Mouse (Mus musculus) heart, embryonic 15.5 days (tissue): ENCODE data around the gene Wdr54. TPM values are rescaled to one million over a fixed set of nuclear protein-coding genes. Genes with fewer than 3 reads are reported as not detected.

Experiments used
- ATAC-seq: fragments of 200-750 bp; cut with Nextera tagmentation; replicated peaks from 2 replicates; pipeline ENCODE4 v1.8.0; 2017; ENCODE audit warnings: low read depth, moderate TSS enrichment; ENCODE audit not compliant: insufficient number of reproducible peaks, insufficient read depth, low FRiP score
- H3K27ac ChIP-seq: fragments of 300-500 bp; sonication (generic); 2 replicates; pipeline ENCODE4 v1.5.1; 2015; ENCODE audit warnings: mild to moderate bottlenecking, inconsistent platforms
- H3K27me3 ChIP-seq: fragments of 300-500 bp; sonication (generic); 2 replicates; pipeline ENCODE4 v1.6.1; 2015; ENCODE audit warnings: inconsistent platforms
- H3K36me3 ChIP-seq: fragments of 300-500 bp; sonication (generic); 2 replicates; pipeline ENCODE4 v1.6.1; 2015; ENCODE audit warnings: mild to moderate bottlenecking, inconsistent platforms
- H3K4me1 ChIP-seq: fragments of 300-500 bp; sonication (generic); replicated peaks from 2 replicates; pipeline ENCODE4 v1.6.1; 2015; ENCODE audit warnings: inconsistent platforms
- H3K4me2 ChIP-seq: fragments of 300-500 bp; sonication (generic); 2 replicates; pipeline ENCODE4 v1.6.1; 2015; ENCODE audit warnings: inconsistent platforms, mild to moderate bottlenecking, moderate library complexity
- H3K4me3 ChIP-seq: fragments of 300-500 bp; sonication (generic); 2 replicates; pipeline ENCODE4 v1.5.1; 2015; ENCODE audit warnings: mild to moderate bottlenecking, inconsistent platforms
- H3K9ac ChIP-seq: fragments of 300-500 bp; sonication (generic); 2 replicates; pipeline ENCODE4 v1.6.1; 2015; ENCODE audit warnings: mild to moderate bottlenecking, inconsistent platforms
- H3K9me3 ChIP-seq: fragments of 300-500 bp; sonication (generic); replicated peaks from 2 replicates; pipeline ENCODE4 v1.6.1; 2016; ENCODE audit warnings: inconsistent platforms
- WGBS: fragments of 180-500 bp; shearing (Covaris S2); methylation state at CpG from one replicate; pipeline ENCODE4 v1.1.7; 2015; ENCODE audit warnings: mixed read lengths; 5-methylcytosine and 5-hydroxymethylcytosine counted together
- polyA plus RNA-seq: library from polyadenylated mRNA; unstranded; fragments of >200 nt; fragmentation: Nextera tagmentation; extraction: Ambion mirVana; gene quantifications from 2 replicates; pipeline ENCODE4 v1.2.1, GENCODE M21; 2015

Gene Wdr54
- polyA plus RNA-seq, 1 experiment from 2014 or later, result 3.4 TPM

DNA sequence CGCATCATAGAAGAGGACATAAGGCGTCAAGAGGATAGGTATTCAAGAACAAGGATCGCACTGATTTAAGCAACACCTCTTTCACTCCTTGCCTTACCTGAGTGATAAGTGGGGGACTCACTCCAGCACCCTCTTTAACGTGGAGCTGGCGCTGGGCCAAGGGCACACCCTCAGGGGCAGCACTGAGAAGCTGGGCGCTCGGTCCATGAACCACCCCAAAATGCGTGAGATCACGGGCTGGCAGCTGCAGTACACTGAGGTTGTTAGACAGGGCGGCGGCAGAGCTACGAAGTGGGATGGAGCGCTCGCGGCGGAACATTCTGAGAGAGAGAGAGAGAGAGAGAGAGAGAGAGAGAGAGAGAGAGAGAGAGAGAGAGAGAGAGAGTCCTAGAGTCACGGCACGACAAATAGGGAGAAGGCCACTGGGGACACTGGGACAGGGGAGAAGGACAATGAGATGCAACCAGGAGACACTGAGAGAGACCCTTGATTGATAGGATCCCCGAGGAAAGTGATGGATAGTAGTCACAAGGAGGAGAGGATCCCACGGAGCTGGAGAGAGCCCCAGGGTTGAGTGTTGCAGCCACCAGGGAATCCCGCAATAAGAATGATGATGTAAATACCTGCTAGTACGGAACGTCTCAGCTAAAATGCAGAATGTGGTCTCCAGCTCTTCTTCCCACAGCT lies 502 bp downstream of the Wdr54 start:
- Histone ChIP-seq H3K36me3 (no peaks in the 10 kb centered on the region; the same call in 1 of the 2 replicates), H3K4me1 (peaks cover 11% of the 10 kb centered on the region), H3K27ac (no peak overlapping the region), H3K9me3 (no peaks in the 10 kb centered on the region), H3K27me3 (peaks cover 17% of the 10 kb centered on the region), H3K4me2 (peak overlapping the region; percentile 78), H3K9ac (peak overlapping the region; percentile 48), H3K4me3 (peak overlapping the region; percentile 58)
- WGBS, result 11% methylated on average over 23 of the region's 23 CpGs
- ATAC-seq, result no peak

DNA sequence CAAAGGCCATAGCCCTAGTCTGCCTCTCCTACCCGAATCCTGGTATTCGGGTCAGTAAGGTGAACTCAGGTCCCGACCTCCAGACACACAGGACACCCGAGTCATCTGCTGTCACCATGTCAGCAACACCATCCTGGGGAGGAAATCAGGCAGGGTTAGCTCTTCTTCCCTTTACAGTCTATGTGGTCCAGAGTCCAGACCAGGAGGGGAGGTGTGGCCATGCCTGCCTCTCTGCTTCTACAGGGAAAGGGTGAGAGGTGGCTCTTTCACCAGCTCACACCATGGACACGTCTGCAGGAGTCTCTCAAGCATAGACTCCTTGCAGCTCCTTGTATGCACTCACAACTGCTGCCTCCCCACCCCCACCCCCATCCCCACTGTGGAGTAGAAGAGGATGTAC lies 2.7 kb downstream of the Wdr54 start:
- H3K4me3 ChIP-seq, result no peak overlapping the region
- no peak overlapping the region for H3K4me2 ChIP-seq
- H3K27ac ChIP-seq, result no peak overlapping the region
- H3K27me3 ChIP-seq, result peaks cover 8% of the 10 kb centered on the region; the same call in 1 of the 2 replicates
- no peak overlapping the region for H3K9ac ChIP-seq
- peaks cover 11% of the 10 kb centered on the region for H3K4me1 ChIP-seq
- H3K9me3 ChIP-seq, result no peaks in the 10 kb centered on the region
- ATAC-seq, result no peak
- peaks cover 16% of the 10 kb centered on the region for H3K36me3 ChIP-seq
- 62% methylated on average over 5 of the region's 5 CpGs for WGBS

DNA sequence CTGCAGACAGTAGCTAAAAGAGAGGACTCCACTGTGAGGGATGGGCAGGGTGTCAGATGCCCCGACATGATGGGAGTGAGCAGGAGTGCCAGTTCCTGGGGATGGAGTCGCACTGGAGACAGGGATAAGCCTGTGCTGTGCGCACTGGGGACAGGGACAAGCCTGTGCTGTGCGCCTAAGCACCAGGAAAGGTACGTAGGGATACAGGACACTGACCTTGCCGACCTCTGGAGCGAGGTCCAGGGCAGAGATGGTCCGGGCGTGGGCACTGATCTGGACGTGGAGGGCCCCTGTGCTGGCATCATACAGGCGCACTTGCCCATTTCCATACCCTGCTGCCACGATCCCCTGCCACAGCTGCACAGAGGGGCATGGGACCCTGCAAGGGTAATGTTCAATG lies 3.2 kb downstream of the Wdr54 start:
- 80% methylated on average over 12 of the region's 12 CpGs for WGBS
- ATAC-seq, result no peak
- no peak overlapping the region for H3K4me3 ChIP-seq

DNA sequence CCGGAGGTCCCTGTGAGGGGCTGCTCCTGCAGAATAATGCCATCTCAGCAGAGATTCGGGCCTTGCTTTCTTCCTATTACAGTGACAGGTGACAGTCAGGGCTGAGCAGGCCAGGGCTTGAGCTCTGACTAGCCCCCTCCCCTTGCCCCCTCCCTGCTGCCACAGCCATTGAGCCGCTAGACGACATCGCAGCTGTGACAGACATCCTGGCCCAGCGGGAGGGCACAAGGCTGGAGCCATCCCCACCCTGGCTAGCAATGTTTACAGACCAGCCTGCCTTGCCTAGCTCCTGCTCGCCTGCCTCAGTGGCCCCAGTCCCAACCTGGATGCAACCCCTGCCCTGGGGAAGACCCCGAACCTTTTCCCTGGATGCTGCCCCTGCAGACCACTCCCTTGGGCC lies 4.5 kb downstream of the Wdr54 start:
- Histone ChIP-seq H3K4me1 (peaks cover 11% of the 10 kb centered on the region), H3K27ac (no peak overlapping the region), H3K27me3 (peaks cover 8% of the 10 kb centered on the region; the same call in 1 of the 2 replicates), H3K36me3 (peaks cover 32% of the 10 kb centered on the region), H3K4me2 (no peak overlapping the region), H3K9me3 (no peaks in the 10 kb centered on the region), H3K9ac (no peak overlapping the region), H3K4me3 (no peak overlapping the region)
- ATAC-seq, result no peak
- WGBS, result 28% methylated on average over 8 of the region's 8 CpGs

More for the DNA sequence above, 3.2 kb downstream of the Wdr54 start:
- Histone ChIP-seq H3K4me2 (no peak overlapping the region), H3K27me3 (peaks cover 8% of the 10 kb centered on the region; the same call in 1 of the 2 replicates), H3K9ac (no peak overlapping the region), H3K27ac (no peak overlapping the region), H3K9me3 (no peaks in the 10 kb centered on the region), H3K36me3 (peaks cover 19% of the 10 kb centered on the region), H3K4me1 (peaks cover 11% of the 10 kb centered on the region)

DNA sequence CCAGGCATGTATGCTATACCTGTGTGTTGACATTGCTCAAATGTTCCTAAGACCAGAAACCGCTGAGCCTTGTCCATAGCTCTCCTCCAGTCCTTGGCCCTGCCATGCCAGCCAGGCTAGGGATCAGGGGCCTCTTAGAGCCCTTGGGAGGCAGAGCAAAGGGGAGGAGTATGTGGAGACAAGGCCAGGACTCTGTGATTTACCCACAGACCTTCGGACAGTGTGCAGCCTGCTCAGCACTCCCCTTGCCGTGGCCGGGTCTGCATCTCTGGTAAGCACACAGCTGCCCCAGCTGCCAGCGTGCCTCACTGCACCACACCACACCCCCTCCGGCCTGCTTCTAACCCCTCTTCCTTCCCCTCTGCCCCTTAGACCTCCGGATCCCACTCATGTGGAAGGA lies 8.9 kb downstream of the Wdr54 start:
- no peak overlapping the region for H3K4me2 ChIP-seq
- H3K9me3 ChIP-seq, result no peaks in the 10 kb centered on the region
- H3K27me3 ChIP-seq, result no peaks in the 10 kb centered on the region
- H3K4me3 ChIP-seq, result no peak overlapping the region
- no peak overlapping the region for H3K9ac ChIP-seq
- no peak for ATAC-seq
- H3K27ac ChIP-seq, result no peak overlapping the region
- 52% methylated on average over 7 of the region's 7 CpGs for WGBS
- peaks cover 8% of the 10 kb centered on the region for H3K4me1 ChIP-seq
- H3K36me3 ChIP-seq, result peaks cover 36% of the 10 kb centered on the region

DNA sequence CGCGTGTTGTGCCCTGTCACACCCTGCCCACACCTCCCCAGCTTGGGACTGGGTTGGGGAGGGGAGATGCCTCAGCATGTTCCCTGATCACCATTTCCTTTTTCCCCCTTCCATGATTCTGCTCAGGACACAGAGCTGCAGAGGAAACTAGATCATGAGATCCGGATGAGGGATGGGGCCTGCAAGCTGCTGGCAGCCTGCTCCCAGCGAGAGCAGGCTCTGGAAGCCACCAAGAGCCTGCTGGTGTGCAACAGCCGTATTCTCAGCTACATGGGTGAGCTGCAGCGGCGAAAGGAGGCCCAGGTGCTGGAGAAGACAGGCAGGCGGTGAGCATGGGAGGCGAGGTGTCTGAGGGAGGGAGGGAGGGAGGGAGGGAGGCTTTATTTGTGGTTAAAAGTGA lies 10.4 kb downstream of the Wdr54 start:
- WGBS, result 60% methylated on average over 9 of the region's 9 CpGs
- H3K4me1 ChIP-seq, result peaks cover 19% of the 10 kb centered on the region
- H3K4me2 ChIP-seq, result no peak overlapping the region
- peaks cover 36% of the 10 kb centered on the region for H3K36me3 ChIP-seq
- no peaks in the 10 kb centered on the region for H3K27me3 ChIP-seq
- no peak for ATAC-seq
- H3K9ac ChIP-seq, result no peak overlapping the region
- no peaks in the 10 kb centered on the region for H3K9me3 ChIP-seq
- peak overlapping the region; percentile 56 for H3K27ac ChIP-seq
- no peak overlapping the region for H3K4me3 ChIP-seq

DNA sequence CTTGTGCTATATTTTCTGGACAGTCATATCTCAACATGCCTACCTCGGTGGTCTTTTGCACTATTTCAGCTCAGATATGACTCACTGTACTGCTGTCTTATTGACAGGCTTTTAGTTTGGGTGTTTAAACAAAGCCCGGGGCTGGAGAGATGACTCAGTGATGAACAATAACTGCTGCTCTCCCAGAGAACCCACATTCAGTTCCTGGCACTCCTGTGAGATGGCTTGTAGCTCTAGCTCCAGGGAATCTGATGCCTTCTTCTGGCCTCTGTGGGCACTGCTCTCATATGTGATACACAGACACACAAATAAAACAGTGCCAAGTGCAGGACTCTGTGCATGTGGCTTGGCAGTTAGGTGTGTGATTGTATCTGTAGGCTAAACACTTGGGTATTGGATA lies 11.0 kb downstream of the Wdr54 start:
- Histone ChIP-seq H3K4me3 (no peak overlapping the region), H3K36me3 (peaks cover 36% of the 10 kb centered on the region), H3K9me3 (no peaks in the 10 kb centered on the region), H3K4me1 (peaks cover 19% of the 10 kb centered on the region), H3K27me3 (no peaks in the 10 kb centered on the region), H3K27ac (peak overlapping the region; percentile 56; the same call in 1 of the 2 replicates), H3K9ac (no peak overlapping the region), H3K4me2 (no peak overlapping the region)
- WGBS, result 64% methylated on average over 2 of the region's 2 CpGs
- no peak for ATAC-seq

DNA sequence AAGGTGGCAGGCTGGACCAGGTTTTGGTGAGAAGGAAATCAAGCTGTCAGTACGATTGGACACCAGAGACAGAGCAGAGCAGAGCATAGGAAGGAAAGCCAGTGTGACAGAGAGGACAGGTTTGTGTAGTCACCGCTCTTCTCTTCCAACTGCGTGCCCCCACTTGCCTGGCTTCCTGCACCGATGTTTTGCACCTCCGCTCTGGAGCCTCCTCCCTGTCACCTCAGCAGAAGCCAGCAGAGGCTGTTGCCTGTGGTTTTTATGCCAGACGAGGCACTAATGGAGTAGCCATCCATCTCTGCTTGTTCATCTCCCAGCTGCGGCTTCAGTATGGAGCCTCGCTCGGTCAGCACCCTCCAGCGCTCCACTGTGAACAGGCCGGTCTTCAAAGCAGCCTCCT lies 13.3 kb downstream of the Wdr54 start:
- no peak for ATAC-seq
- Histone ChIP-seq H3K27ac (no peak overlapping the region; the same call in 1 of the 2 replicates), H3K4me3 (peak overlapping the region; percentile 46), H3K4me2 (peak overlapping the region; percentile 82), H3K36me3 (peaks cover 16% of the 10 kb centered on the region; the same call in 1 of the 2 replicates), H3K4me1 (peaks cover 33% of the 10 kb centered on the region), H3K27me3 (no peaks in the 10 kb centered on the region), H3K9me3 (no peaks in the 10 kb centered on the region), H3K9ac (no peak overlapping the region)
- WGBS, result 53% methylated on average over 11 of the region's 11 CpGs

DNA sequence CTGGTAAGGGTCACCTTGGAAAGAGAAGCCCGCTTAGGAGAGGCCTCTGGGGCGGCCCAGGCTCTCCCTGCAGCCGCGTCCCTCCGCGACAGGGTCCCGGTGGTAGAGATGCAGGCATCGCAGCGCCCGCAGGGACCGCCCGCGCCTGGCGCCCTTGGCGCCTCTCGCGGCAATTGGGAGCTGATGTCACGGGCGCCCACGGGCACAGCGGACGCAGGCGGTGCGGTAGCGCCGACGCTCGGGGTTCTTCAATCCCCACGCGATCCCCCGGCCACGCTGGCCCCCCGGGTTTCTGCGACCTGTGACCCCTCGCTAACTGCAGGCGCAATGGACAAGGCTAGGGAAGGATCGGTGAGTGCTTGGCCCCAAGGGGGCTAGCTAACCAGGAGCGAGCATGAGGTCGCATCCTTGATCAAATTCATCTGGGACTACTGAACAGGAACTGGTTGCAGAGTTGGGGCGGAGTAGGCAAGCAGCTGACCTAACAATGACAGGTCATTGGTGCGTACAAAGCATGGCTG lies 13.9 kb downstream of the Wdr54 start:
- Histone ChIP-seq H3K4me2 (peak overlapping the region; percentile 82), H3K36me3 (peaks cover 10% of the 10 kb centered on the region; the same call in 1 of the 2 replicates), H3K4me3 (peak overlapping the region; percentile 46), H3K9ac (peak overlapping the region; percentile 66), H3K9me3 (no peaks in the 10 kb centered on the region), H3K27me3 (no peaks in the 10 kb centered on the region), H3K4me1 (peaks cover 36% of the 10 kb centered on the region), H3K27ac (peak overlapping the region; percentile 67)
- WGBS, result 5% methylated on average over 41 of the region's 41 CpGs
- no peak for ATAC-seq

DNA sequence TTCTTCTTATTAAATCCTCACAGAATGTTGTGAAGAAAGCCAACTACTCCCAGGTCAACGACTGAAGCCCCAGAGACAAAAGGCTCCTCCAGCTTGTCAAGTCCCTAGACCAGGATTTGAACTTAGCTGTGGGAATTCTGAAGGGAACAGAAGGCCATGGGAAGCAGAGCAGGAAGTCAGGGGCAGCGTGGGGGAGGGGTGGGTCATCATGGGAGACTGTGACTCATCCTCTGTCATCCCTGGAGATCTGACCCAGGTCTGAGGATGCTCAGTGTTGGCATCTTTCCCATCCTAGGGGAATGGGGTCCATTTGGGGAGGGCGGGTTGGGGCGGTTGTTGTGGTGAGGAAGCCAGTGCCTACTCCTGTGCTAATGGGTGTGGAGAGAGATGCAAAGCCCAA lies 14.6 kb downstream of the Wdr54 start:
- Histone ChIP-seq H3K9ac (peak overlapping the region; percentile 66), H3K4me1 (peaks cover 39% of the 10 kb centered on the region), H3K27ac (peak overlapping the region; percentile 67), H3K36me3 (peaks cover 3% of the 10 kb centered on the region; the same call in 1 of the 2 replicates), H3K4me2 (peak overlapping the region; percentile 82), H3K4me3 (peak overlapping the region; percentile 46), H3K27me3 (no peaks in the 10 kb centered on the region), H3K9me3 (no peaks in the 10 kb centered on the region)
- no peak for ATAC-seq
- WGBS, result 35% methylated on average over 4 of the region's 4 CpGs

DNA sequence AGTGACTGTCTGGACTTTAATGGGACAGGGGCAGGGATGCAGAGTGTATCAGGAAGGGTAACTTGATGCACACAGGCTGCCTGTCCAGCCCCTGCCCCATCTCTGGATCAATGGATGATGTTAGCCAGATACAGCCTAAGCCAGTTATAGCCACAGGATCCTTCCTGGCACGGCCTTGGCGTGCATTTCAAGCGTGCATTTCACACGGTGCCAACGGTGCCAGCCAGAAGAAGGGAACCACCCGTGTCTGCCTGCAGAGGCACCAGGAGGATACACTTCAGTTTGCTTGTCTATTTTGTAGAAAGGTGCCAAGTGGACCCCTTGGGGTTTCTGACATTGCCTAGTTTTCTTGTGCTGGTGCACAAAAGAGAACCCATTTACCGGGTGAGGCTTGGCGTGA lies 16.2 kb downstream of the Wdr54 start:
- 91% methylated on average over 8 of the region's 8 CpGs for WGBS
- peaks cover 53% of the 10 kb centered on the region for H3K4me1 ChIP-seq

DNA sequence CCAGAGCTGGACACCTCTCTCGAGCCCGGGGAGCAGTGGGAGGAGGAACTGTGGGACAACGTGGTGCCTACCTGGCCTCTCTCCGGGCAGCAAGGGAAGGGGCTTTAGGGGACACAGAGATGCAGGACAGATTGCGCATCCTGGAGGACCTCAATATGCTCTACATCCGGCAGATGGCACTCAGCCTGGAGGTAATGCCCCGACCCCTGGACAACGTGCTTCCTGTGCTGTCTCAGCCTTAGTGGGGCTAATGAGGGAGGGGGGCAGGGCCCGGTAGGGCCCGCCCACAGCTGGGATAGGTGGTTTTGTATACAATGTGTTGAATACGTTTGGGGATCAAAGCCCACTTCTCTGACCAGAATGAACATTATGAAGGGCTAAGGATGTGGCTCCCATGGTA lies 18.1 kb downstream of the Wdr54 start:
- H3K4me2 ChIP-seq, result peak overlapping the region; percentile 88
- H3K27ac ChIP-seq, result peak overlapping the region; percentile 100
- H3K4me3 ChIP-seq, result peak overlapping the region; percentile 68
- peak overlapping the region; percentile 83 for H3K9ac ChIP-seq
- no peak for ATAC-seq
- H3K9me3 ChIP-seq, result no peaks in the 10 kb centered on the region
- H3K4me1 ChIP-seq, result peaks cover 52% of the 10 kb centered on the region
- H3K27me3 ChIP-seq, result no peaks in the 10 kb centered on the region
- H3K36me3 ChIP-seq, result no peaks in the 10 kb centered on the region
- 3% methylated on average over 11 of the region's 11 CpGs for WGBS

More for the DNA sequence above, 16.2 kb downstream of the Wdr54 start:
- no peaks in the 10 kb centered on the region for H3K27me3 ChIP-seq
- H3K4me3 ChIP-seq, result no peak overlapping the region
- H3K9ac ChIP-seq, result no peak overlapping the region
- no peaks in the 10 kb centered on the region for H3K36me3 ChIP-seq
- ATAC-seq, result no peak
- no peaks in the 10 kb centered on the region for H3K9me3 ChIP-seq
- H3K4me2 ChIP-seq, result no peak overlapping the region
- no peak overlapping the region for H3K27ac ChIP-seq
